Mouse (Mus musculus) kidney, adult 11 months (tissue): Measurements from ENCODE around the gene Myo18b.

Experiments used
- DNase-seq: peaks from one replicate; pipeline ENCODE4 v3.0.0; 2022

Myo18b gene

DNA sequence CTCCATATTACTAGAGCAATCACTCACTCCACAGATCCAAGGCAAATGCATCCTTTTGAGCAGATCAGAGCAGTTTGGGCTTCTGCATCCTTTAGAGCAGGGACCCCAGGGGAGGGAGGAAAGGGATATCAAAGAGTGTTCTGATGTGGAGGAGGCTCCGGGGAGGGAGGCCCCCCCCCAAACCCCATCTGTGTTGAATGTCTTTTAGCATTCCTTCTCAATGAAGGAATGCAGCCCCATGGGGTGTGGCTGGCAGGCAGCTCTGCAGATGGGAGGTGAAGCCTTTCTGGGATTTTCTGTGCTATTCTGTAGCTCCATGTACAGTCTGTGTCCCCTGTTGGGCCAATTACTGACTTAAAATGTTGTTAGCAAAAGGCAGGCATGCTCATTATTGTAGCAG, 232.5 kb downstream of the Myo18b start:
- no peak for DNase-seq

DNA sequence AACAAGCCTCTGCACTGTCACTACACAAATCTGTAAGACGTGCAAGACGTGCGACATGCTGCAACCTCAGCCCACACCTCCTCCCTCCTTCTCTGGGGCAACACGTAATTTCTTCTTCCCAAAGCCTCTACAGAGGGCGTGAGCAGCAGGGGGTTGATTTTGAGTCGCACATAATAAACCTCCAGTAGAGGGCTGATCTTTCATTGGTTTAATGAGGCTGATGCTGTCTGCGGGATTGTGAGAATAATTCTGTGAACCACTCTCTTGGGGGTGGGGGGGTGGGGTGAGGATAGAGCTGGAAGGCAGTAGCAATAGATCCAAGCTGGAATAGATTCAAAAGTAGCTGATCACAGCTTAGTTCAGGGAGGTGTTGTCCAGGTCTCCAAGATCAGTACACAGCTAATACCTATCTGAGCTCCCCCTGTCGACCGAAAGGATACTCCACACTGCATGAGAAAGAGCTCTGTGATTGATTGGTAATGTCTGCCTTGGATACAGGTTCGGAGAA, 235.2 kb downstream of the Myo18b start:
- no peak for DNase-seq

DNA sequence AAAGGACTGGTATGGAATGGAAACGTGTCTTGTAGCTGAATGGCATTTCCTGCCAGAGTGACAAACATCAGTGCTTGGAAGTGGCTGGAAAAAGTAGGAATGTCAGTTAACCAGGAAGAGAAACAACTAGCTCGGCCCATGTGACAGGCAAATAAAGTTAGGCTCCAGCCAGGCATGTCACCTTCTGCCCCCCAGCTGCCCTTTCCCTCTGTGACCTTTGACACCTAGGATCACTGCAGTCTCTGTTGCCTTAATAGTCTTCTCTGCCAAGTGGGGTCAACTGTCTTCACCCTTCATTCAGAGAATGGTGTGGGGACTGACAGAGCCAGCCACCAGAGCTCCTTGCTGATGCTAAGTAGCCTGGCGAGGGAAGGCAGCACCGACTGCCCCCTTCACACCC, 236.9 kb downstream of the Myo18b start:
- no peak for DNase-seq

DNA sequence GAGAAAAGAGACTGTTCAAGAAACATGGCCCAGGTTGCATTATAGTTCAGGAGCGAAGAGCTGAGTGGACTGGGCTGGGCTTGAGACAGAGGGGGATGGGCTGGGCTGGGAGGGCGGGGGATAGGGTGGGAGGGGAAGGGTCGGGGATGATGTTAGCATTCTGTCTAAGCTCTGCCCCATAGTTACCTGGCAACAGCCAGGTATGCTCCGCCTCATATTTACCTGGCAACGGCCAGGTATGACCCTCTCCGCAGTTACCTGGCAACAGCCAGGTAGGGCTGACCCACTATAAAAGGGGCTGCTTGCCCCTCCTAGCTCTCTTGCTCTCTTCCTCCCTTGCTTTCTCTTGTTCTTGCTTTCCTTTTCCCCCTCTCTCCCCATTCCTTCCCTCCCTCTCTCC, 239.4 kb downstream of the Myo18b start:
- DNase-seq = no peak

DNA sequence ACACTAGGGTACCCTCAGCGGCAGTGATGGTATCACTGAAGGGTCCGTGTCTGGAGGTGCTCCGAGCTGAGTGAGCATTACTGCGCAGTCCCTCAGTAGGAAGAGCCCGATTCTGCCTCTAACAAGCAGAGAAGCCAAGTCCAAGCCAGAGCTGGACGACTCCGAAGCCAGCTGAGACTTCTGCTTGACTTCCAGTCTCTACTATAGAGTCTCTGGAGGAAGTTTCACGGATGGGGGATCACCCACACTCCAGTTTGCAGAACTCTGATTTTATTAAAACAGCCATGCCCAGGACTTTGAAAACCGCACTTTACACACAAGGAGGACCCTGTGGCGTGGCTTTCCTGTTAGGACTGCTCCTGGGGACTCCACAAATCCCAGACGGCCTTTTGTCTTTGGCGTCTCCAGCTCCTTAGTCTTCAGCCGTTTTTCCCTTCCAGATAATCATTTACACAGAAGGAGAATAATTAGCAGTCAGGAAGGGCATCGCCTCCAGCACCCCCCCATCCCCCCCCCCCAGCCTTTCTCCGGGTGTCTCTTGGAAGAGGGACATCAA, 240.1 kb downstream of the Myo18b start:
- DNase-seq = no peak

DNA sequence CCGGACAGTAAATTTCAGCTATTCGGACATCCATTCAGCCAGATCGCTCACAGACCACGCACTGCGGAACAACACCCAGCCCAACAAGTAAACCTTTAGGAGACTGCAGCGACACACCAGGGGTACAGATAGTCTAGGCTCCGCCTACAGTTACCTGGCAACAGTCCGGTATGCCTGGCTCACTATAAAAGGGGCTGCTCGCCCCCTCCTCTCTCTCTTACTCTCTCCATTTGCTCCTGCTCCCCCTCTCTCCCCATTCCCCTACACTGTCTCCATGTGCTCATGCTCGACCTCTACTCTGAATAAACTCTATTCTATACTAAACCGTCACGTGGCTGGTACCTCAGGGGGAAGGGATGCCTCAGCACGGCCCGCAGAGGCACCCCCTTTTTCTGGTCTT, 240.6 kb downstream of the Myo18b start:
- no peak for DNase-seq

DNA sequence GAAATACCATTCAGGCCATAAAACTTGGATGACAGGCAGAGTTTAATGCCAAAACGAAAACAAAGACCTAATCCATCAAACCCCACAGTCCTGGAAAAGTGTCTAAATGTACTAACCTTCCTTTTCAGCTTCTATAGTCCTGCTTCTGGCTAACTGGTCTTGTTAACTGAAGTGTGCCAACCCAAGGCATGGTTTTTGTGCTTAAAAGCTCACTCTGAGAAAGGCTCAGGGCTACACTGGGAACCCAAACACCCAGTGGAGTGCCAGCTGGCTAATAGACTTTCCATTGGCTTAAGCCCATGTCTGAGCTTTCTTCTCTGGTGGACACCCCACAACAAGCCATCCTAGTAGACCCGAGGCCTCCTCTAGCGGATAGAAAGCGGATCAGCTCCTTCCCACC, 244.1 kb downstream of the Myo18b start:
- no peak for DNase-seq

DNA sequence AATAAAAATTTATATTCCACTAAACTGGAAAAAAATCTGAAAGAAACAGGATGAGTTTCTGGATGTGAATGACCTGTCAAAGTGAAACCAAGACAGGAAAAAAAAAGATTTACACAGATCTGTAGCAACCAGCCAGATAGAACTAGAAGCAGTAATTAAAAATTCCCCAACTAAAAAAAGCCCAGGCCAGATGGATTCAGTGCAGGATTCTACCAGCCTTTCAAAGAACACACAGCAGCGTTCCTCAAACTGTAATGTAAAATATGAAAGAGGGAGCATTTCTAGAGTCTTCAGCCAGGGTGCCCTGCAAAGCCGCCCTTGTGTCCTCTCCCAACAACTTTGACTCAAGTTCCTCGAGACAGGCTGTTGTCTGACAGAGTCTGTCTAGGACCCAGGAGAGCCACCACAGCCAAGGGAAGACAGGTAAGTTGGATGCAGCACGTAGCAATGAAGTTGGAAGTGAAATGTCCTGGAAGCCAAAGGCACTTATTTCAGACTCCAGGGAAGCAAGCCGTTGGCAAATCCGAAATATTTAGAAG, 246.9 kb downstream of the Myo18b start:
- no peak for DNase-seq

DNA sequence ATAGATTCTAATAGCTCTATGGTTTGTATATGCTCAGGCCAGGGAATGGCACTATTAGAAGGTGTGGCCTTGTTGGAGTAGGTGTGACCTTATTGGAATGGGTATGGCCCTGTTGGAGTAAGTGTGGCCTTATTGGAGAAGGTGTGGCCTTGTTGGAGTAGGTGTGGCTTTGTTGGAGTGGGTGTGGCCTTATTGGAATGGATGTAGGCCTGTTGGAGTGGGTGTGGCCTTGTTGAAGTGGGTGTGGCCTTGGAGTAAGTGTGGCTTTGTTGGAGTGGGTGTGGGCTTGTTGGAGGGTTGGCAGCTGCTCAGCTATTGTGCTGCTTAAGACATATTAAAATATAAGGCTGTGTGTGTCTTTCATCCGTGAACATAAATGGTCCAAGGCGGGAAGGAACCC, 249.3 kb downstream of the Myo18b start:
- no peak for DNase-seq

DNA sequence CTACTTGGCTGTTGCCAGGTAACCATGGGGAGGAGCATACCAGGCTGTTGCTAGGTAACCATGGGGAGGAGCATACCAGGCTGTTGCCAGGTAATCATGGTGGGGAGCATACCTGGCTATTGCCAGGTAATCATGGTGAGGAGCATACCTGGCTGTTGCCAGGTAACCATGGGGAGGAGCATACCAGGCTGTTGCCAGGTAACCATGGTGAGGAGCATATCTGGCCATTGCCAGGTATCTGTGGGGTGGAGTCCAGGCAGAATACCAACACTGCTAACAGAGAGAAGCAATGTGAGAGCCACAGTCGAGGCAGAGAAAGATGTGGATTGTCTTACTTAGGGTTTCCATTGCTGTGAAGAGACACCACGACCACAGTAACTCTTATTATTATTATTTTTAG, 250.6 kb downstream of the Myo18b start:
- no peak for DNase-seq

DNA sequence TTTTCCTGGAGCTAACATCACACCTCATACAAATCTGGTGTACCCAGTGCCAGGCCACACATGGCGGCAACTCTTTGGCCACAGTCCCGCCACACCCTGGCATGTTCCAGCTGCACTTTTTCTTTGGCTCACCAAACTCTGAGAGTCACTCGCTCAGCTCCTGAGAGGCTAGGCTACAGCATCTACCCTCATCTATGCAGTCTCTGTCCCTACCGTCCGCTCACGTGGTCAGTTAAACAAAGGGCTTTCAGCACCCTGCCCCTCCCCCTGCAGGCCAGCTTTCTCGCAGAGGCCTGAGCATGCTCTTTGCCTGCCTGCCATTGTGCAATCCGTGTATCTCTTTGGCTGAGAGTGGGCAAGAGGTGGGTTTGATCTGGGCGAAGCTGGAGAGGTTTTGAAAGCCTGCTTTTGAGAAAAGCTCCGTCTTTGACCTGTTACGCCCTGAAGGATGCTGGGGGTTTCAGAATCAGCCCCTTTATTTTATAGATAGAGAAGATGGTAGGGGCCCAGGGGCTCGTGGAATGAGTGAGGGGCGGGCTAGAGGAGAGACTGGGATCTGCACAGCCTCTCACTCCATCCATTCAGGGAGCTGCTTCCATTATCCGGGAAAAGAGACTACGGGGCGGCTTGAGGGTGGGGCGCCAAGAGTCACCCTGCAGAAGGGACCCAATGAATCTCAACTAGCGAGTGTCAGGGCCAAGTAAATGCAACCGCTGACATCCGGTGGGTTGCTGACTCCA, 252.5 kb downstream of the Myo18b start:
- no peak for DNase-seq

DNA sequence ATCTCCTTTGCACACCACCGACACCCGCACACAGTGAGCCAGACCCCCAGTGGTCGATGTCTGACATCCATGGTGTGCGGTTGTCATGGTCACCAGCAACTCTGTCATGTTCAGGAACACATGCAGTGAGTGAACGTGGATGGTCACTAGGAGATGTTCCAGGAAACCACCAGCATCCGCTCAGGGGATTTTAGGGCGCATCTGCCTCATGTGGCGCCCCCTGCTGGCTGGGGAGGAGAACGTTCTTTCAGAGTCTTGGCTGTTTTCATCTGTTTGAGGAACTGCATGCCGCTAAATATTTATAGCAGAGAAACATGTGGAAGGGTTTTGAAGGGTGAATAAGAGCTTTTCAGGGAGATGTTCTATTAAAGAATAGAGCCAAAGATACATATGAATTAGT, 253.4 kb downstream of the Myo18b start:
- DNase-seq = no peak

DNA sequence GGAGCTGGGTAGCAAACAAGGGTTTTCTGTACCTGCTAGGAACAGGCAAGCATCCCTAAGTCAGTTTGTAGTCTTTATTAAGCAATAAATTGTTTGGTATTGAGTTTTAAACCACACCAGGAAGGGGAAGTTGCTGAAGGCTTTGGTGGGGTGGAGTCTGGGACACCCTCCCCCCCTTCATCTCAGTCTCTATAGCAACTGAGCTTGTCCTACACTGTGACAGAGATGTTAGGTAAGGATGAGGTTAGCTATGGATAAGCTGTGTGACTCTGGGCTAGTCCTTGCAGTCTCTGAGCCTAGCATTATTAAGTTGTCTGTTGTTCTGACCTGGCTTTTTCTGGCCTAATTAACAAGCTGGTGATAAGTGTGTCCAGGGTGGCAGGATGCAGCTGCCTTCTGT, 254.4 kb downstream of the Myo18b start:
- DNase-seq = no peak

DNA sequence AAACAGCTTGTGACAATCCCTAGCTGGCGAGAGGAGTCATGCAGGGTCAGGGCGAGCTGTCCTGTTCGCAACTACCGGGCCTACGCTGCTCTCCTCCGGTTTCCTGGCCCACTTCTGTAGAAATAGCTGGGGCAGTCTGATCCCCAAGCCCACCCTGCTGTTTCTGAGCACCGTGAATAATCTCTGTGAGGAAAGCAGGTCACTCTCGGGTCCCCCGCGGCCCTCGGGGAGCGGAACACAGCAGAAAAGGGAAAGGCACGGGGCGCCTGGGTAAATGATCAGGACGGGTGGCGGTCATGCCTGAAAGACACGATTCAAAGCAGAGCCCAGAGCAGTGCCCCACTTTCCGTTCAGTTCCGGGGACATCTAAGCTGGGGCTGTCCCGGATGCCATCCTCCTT, 255.0 kb downstream of the Myo18b start:
- DNase-seq = no peak

DNA sequence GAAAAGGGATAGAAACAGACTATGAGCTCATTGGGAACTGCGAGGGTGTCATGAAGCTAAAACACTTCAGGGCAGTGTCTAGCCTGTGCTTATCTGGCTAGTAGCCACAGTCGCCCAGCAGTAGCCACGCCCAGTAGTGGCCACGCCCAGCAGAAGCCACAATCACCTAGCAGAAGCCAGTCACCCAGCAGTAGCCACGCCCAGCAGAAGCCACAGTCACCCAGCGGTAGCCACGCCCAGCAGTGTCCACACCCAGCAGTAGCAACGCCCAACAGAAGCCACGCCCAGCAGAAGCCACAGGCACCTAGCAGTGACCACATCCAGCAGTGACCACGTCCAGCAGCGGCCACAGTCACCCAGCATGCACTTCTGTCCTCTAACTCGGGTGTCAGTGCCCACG, 255.5 kb downstream of the Myo18b start:
- DNase-seq = no peak
